Comparison of ENCODE assay signal across 20 mouse cellular contexts in genomic region chr2:74154062-74154461, GRCm38 (mm10).
"Had no signal": no experiment of that assay in that cellular context is flagged by ENCODE, and none has a peak within 500 bp of the region (broad histone marks: within the 10 kb centered on the region; RNA-seq: fewer than 3 reads in every experiment).

No protein-coding gene starts in this region.

- H3K27me3 ChIP-seq: forebrain, embryonic 15.5 days; heart, embryonic 12.5 days; hindbrain, embryonic 13.5 days; hindbrain, embryonic 15.5 days; limb, embryonic 13.5 days; limb, embryonic 15.5 days; liver, embryonic 12.5 days had no signal

- H3K4me1 ChIP-seq: liver, embryonic 12.5 days had no signal

- H3K27ac ChIP-seq: hindbrain, postnatal 0 days; limb, embryonic 15.5 days; liver, embryonic 12.5 days had no signal

- ATAC-seq: hindbrain, postnatal 0 days; intestine, embryonic 16.5 days; liver, embryonic 12.5 days had no signal

- DNase-seq: forebrain, postnatal 0 days; gastrocnemius, postnatal 14 days; gastrocnemius, postnatal 36 days; heart, postnatal 36 days; kidney, adult 11 months; kidney, postnatal 10 days; kidney, postnatal 25 days; layer of hippocampus, adult 9-11 months; layer of hippocampus, postnatal 36 days; left cerebral cortex, postnatal 4 days had no signal

- H3K4me2 ChIP-seq: heart, embryonic 12.5 days; hindbrain, embryonic 13.5 days; hindbrain, embryonic 15.5 days; limb, embryonic 13.5 days; limb, embryonic 15.5 days; liver, embryonic 12.5 days had no signal

- H3K9ac ChIP-seq: forebrain, embryonic 15.5 days; forebrain, postnatal 0 days; heart, embryonic 12.5 days; hindbrain, embryonic 13.5 days; hindbrain, embryonic 15.5 days; limb, embryonic 13.5 days; limb, embryonic 15.5 days; liver, embryonic 12.5 days had no signal

- H3K36me3 ChIP-seq: forebrain, embryonic 15.5 days; heart, embryonic 10.5 days; heart, embryonic 12.5 days; hindbrain, embryonic 13.5 days; hindbrain, embryonic 15.5 days; limb, embryonic 13.5 days; limb, embryonic 15.5 days; liver, embryonic 12.5 days had no signal

- H3K9me3 ChIP-seq: forebrain, embryonic 15.5 days; heart, embryonic 10.5 days; heart, embryonic 12.5 days; hindbrain, embryonic 13.5 days; hindbrain, embryonic 15.5 days; limb, embryonic 13.5 days; limb, embryonic 15.5 days; liver, embryonic 12.5 days had no signal

- H3K4me3 ChIP-seq: forebrain, embryonic 15.5 days; heart, embryonic 10.5 days; heart, embryonic 12.5 days; hindbrain, embryonic 13.5 days; hindbrain, embryonic 15.5 days; limb, embryonic 13.5 days; limb, embryonic 15.5 days; liver, embryonic 12.5 days had no signal
